Mouse (Mus musculus) T-helper 2 cell (primary cell): ENCODE results near the gene Cav1.

Experiments
- in situ Hi-C: fragments of 300-600 bp; cut with MboI, MseI; formaldehyde crosslinking; loops from one replicate; pipeline ENCODE4 v1.15.1; 2025; ENCODE audit warnings: high pct_unique_total_duplicates

The Cav1 gene

DNA sequence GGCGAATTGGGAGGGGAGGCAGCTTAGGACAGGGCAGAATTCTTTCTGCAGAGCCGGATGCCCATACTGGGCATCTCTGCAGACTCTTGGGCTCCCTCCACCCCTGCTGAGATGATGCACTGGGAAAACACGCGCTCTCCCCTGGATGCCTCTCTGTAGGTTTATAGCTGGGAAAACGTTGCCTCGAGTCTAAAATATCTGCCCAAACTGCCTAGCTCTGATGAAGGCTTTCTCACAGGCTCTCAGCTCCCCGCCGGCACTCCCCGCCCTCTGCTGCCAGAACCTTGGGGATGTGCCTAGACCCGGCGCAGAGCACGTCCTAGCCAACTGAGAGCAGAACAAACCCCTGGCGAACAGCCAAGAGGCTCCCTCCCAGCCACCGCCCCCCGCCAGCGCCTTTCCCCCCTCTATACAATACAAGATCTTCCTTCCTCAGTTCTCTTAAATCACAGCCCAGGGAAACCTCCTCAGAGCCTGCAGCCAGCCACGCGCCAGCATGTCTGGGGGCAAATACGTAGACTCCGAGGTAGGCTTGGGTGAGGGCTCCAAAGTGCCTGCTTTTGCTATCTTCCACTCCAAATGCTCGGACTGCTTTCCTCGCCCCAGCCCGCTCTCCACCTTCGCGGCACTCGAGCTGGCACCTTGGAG lies at the start of gene Cav1:
Gene Cav1, plus strand, starts transcription at position 382 of the 648 bp plus-strand sequence.
- in situ Hi-C loops = no loop called here

DNA sequence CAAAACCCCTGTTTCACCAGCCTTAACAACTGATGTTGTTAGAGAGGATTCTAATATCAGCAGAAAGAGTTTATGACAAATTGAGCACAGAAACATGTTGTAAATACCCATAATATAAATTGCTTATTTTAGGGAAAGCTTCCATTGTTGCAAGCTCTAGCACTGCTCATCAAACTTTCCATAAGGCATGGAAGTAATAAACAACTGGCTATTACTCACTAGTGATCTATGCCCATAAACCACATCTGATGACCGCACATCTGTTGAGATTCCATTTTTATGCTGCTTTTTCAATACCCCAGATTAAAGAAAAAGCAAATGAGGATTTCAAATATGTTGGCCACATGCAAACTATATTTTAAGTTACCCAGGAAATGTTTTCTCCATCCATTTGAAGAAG lies 48.0 kb upstream of the Cav1 start:
- in situ Hi-C loops = no loop called here

DNA sequence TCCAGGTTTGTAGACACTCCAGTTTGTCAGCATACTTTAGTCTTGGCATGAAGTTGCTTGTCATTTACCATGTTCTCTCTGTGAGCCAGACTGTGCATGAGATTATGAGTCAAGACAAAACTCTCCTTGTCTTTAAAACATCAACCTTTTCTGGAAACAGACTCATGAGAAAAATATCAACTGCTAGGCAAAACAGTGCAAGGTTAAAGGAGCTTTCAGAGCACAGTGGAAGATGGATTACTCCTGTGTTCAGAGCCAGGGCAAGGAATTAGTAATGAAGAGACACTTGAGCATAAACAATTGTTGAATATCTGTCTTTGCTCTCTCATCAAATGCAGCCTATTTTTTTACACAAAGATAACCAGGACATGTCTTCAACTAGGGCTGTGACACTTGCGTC lies 47.2 kb upstream of the Cav1 start:
- in situ Hi-C loops = no loop called here

DNA sequence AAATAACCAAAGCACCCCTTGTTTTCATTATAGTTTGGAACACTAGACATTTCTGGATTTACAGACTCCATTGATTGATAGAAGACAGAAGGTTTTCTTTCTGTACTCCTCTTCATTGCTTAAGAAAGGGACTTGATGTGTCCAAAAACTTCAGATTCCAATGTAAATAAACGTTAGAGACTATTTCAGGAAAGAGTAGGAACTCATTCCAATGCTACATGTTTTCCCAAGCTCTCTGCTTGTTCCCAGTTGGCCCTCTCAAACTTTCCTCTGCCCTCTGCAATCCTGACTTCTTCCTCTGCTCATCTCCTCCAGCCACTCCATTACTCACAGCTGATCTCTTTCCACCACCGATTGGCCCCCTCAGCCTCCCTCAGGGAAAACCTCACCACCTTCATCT lies 43.3 kb upstream of the Cav1 start:
- in situ Hi-C loops = no loop called here

DNA sequence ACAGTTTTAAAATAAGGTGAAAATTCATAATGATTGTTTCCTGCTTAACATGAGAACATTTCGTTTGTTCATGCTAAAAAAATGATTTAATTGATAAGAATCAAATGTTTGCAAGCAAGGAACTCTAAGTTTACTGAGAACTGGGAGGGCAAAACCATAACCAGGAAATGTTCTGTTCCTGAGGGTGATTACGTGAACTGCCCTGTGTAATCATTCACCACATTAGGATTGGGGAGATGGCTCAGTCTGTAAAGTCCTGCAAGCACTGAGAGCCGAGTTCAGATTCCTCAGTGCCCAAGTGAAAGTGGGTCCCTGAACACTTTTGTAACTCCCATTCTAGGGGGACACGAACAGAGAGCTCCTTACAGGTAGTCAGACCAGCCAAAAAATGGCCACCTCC lies 41.1 kb upstream of the Cav1 start:
- in situ Hi-C loops = no loop called here

DNA sequence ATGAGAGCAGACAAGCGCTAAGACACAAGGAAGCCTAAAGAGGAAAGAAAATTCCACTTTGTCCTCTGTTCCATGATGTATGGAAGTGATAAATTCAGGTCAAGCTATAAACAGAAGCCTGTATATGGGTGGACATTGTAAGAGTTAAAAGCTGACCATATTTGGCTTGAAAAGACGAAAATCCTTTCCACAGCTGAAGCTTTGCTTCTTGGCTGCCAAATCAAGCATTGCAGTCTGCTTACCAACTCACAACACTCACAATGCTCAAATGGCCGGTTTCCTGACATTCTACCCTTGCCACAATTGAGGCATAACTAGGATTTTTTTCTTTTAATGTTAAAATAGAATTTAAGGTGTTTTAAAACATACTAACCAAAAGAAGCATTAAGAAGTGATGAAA lies 39.7 kb upstream of the Cav1 start:
- in situ Hi-C loops = no loop called here

DNA sequence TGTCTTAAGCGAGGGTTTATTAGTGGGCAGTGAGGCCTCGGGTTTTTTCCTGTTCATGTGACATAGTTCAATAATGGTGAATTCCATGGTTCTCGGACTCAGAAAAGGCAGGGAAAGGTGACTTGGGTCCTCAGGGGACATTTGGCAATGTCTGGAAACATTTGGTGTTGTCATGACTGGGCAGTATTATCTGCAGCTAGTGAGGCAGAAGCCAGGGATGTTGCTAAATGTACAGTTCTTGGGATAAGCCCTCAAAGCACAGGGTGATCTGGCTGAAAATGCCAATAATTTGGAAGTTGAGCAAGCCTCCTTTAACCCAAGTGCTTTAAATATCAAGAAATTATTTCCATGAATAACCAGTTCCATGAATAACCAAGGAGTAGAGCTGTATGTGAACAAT lies 27.8 kb upstream of the Cav1 start:
- in situ Hi-C loops = no loop called here

DNA sequence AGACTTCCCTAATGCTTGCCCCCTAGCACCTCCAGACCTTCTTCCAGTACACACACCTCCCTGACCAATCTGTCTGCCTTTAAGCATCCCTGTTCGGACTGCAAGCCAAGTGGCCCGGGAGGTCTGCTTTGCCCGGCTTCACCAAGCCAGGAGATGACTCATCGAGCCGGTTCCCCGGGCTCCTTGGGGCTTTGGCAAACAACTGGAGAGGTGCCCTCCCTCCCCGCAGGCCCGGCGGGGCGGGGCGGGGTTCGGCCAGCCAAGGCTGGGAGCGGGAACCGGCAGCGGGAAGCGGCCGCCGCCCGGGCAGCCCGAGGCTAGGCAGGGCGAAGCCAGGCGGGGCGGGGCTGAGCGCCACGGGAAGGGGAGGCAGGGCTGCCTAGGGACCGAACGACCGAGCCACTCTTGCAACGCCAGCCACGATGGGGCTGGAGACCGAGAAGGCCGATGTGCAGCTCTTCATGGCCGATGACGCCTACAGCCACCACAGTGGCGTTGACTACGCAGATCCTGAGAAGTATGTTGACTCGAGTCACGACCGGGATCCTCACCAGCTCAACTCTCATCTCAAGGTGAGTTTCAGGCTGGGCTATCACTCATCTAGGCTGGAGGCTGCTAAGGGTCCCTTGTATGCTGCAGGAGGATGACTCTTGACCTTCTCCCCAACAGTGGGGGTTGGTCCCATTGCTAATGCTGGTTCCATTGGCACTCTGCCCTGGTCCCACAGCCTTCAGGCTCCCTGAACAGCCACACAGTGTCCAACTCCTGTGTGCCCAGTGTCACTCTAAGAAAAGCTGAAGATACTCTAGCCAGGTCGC lies 25.0 kb upstream of the Cav1 start, which contains the start of gene Cav2:
Gene Cav2, plus strand, starts transcription at position 247 of the 818 bp plus-strand sequence.
- in situ Hi-C loops = no loop called here

DNA sequence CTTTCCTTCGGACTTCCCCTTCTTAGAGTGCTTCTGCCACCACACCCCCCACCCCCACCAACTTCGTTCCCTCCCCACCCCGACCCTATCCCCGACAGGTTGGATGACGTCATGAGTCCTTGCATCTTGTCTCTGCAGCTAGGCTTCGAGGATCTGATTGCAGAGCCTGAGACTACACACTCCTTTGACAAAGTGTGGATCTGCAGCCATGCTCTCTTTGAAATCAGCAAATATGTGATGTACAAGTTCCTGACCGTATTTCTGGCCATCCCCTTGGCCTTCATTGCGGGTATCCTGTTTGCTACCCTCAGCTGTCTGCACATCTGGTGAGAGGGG lies 24.4 kb upstream of the Cav1 start:
- in situ Hi-C loops = no loop called here

DNA sequence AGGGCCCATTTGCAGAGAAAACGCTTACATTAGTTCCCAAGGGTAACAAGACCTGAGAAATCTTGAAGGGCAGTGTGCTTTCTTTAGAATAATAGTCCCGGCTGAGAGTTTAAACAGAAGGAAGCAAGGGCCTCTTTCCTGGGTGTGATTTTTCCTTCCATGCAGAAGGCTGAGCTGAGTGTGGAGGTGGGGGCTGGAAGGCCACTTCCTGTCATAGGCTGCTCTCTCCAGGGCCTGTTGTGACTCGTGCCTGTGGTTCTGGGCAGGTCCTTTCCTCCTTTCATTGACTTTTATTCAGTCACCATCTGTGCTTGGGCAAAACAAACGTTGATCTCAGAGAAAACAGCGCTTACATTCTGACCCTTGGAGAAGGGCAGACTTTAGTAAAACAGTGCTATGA lies 24.0 kb upstream of the Cav1 start:
- in situ Hi-C loops = no loop called here

DNA sequence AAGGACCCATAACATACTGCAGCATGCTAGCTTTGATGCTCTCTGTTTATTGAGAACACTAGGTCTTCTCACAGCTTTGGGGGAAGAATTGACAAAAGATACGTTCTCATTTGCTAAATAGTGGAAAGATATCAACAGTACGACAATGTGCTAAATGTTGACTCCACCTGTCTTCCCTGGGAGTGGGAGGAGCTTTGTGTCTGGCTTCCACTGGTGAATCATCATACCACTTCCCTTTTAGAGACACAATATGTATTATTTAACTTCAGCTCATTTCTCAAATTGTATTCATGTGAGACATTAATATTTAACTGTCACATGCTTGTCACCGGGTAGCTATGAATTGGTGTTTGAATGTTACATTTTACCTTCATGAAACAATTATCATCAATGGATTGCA lies 22.3 kb upstream of the Cav1 start:
- in situ Hi-C loops = no loop called here

DNA sequence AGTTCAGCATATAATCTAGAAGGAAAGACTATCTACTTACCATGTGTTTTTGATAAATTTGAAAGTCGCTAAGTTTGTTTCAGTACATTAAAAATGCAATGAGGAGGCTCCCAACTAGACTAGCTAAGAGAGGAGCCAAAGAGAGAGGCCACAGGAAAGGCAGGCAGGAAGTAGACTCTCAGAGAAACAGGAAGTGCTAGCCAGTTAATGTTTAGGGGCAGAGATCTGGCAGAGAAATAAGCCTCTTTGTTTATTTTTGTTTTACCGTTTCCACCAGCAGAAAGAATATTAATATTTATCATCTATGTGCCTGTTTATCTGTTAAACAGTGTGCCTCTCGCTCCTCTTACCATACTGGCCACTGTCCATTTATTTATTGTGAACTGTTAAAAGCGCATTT lies 19.8 kb upstream of the Cav1 start:
- in situ Hi-C loops = no loop called here

DNA sequence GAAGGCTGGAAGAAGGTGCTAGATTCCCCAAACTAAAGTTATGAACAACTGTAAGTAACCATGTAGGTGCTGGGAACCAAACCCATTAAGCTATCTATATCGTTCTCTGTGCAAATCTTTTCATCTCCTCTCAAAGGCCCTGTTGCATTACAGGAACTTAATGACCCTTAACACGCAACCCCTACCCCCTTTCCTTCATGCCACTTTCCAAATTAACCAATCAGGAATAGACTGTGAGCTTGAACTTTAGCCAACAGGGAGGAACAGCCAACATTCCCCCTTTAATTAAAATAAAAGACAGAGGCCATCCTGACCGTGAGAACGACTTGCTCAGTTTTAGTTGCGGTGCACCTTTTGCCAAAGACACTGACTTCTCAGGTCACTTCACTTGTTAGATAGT lies 11.0 kb upstream of the Cav1 start:
- in situ Hi-C loops = no loop called here

DNA sequence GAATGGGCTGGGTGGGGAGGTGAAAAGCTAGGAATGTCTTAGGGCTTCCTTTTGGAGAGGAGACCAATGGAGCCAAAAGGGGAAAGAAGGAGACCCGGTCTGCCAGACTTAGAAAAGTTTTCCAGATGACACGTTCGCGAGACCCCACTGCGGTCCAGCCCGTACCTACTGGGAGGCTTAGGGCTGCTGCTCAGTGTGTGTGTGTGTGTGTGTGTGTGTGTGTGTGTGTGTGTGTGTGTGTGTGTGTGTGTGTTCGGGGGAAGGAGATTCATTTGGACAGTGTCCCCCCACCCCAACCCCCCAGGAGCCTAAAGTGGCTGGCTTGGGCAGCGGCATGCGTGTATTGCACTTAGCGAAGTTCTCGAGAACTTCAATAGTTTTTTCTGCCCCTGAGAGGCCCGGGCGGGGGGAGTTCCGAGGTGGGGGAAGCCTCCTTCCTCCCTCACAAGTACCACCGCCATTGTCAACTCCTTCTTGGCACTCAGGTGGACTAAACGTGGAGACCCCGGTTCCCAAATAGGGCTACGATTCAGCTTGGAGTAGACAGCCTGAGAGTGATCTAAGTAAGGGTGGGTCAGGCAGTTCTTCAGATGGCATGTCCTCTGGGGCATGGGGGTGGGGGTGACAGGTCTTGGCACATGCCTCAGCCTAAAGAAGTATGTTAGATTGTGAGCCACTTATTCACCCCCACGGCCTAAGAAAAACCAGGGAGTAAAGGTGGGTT lies 629 bp downstream of the Cav1 start:
- in situ Hi-C loops = no loop called here

DNA sequence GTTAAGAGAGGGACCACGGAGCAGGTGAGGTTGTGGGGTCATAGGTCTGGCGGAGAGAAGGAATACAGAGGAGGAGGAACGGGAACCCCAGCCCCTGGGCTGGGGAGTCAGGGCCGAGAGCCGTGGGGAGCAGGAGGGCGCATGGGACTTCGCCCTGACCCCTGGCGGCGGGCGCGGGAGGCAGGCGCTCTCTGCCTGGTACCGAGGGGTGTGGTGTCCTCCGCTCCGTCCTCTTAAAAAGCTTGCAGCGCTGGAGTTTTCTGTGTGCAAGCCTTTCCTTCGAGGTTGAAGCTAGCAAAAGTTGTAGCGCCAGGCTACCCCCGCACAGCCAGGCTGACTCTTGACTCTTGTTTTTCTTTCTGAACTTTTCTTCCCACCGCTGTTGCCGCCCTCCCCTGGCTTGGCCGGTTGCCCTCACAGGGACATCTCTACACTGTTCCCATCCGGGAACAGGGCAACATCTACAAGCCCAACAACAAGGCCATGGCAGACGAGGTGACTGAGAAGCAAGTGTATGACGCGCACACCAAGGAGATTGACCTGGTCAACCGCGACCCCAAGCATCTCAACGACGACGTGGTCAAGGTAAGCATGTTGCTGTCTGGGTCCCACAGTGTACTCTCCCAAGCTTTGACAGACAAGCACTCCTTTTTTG lies 1.5 kb downstream of the Cav1 start:
- in situ Hi-C loops = no loop called here

DNA sequence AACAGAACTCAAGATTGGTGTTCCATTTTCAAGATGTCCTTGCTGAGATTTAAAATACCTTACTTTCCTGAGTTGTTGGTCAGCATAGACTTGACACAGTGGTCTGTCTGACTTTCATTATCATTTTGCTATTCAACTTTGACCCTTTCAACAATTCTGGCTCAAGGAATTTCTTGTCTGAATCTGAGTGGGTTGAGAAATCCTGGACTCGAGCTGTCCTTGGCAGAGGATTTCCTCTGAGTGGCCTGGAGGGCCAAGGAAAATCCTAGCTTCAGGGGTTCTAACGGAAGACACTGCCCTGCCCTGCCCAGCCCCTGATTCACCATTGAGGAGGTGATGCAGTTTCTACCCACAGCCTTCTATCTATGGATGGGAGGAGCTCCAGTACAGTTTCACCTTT lies 2.5 kb downstream of the Cav1 start:
- in situ Hi-C loops = no loop called here

DNA sequence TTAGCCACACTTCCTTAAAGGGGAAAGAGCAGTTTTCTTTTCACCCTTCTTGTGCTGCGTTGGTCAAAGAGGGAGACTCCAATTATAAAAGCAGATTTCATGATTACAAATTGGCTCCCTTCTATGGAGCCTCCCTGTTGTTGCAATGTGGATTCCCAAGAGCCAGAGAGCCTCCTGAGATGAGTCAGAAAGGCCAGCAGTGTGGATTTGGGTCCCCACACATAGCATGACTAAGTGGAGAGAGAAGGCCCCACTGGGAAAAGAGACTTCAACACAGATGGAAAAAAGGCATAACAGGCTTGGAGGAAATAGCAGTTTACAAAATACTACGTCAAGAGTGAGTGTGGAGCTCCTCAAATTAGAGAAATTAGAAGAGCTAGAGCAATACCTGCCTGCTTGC lies 3.1 kb downstream of the Cav1 start:
- in situ Hi-C loops = no loop called here

DNA sequence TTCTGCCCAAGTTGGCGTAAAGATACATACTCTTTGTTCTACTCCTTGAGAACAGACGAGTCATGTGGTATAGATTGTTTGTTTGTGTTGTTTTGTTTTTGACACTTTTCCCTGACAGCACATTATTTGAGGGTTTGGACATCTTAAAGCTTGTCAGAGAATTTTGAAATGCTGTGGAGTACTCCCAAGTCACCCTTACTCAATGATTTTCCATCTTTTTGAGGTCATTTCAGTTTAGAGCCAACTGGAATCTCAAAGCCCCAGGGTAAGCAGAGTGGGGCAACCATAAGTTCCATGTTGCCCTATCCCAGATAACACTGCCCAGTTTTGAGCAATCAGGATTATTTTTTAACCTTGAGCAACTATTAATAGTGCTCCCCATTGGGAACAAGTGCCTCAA lies 8.1 kb downstream of the Cav1 start:
- in situ Hi-C loops = no loop called here

DNA sequence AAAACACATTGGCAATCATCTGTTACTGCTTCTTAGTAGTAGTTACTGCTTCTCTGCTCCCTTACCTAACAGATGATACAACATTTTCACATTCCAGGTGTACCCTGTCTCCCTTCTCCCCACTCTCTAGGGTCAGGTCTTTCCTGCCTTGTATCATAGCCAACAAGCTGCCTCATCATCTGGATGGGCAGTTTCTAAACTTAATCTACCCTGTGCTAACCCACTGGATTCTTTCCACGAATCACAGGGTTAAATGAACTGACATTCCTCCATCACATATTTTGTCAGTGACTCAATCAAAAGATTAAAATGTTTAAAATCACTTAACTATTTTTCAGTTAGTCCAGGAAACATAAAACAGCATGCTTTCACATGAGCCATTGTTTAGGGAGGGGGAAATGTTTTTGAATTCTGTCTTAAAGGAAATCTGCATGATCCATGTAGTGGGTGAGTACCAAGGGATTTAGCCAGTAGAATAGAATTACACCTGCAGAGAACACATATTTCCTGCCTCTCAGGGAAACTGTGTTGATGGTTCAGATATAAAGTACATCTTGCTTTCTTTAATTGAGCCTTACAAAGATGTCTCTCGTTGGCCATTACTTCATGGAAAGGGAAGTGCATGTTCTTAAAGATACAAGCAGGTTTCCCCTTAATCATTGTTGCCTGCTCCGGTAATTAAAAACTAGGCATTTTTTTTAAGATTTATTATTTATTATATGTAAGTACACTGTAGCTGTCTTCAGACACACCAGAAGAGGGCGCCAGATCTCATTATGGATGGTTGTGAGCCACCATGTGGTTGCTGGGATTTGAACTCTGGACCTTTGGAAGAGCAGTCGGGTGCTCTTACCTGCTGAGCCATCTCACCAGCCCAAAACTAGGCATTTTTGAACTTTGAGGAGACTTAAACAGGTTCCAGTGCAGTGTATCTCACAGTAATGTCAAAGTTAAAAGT lies 8.8 kb downstream of the Cav1 start:
- in situ Hi-C loops = no loop called here

DNA sequence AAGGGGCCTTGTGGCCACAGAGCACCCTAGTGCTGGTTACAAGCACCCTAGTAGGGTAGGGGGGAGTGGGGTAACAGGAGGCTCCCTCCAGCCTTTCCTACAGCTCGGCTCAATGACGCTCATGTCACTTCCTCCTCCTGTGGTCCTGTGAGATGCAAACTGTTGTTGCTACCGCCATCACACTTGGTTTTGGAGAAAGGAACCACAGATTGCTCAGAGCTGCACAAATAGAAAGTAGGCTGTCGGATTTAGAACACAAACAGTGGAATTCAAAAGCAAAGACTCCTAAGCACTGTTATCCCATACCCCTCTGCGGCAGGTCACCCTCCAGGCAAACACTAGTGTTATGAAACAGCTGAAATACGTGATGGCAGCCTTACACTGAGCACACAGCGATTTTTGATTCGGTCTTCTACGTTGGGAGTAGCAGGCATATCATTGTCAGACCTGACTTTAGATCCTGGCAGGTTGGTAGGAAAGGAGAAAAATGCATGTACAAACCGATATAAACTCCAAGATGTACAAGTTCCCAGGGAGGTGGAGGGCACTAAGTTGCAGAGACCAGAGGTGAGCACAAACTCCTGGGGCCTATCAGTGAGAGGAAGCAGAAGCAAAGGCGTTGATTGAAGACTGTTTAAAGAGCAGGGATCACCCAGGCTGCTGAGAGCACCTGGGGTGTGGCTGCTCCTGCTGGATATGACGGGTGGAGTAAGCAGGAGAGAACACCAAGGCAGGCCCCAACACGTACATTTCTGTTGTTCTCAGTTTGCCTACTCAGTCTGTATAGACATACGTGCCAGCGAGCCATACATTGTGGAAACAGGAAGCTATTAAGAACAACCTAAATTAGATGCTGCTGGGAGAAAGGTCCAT lies 10.4 kb downstream of the Cav1 start:
- in situ Hi-C loops = no loop called here
